Mouse (Mus musculus) lung, postnatal 25 days (tissue): ENCODE results near the gene Olfr1428.
"Not testable (repeated sequence)": the region's sequence is repeated elsewhere in the genome, so short reads cannot be mapped to it uniquely, and the experiment has no call there.

Experiments
- DNase-seq: peaks from one replicate; pipeline ENCODE4 v3.0.0; 2022; ENCODE audit warnings: low spot score

Gene Olfr1428

DNA sequence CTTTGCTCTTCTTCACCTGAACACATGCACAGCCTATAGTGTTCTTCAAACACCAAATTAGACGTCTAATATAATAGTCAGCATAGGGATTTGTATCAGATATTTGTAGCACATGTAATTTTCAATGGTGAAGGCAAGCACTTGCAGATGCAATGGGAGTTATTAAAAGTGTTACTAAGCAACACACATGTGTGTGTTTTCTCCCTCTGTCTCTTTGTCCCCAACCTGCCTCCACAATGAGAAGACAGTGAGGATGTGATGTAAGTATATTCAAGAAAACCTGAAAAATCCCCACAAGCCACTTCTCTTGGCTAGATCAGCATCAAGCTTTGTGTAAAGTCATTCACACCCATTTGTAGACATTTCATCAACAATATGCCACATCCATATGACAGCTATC is at the start of gene Olfr1428:
TSS of gene Olfr1428 (minus strand) at position 101 of the 400 bp plus-strand sequence.
- no peak for DNase-seq

GRCm38 (mm10) chr19:12145452-12145851 is 29.8 kb upstream of the Olfr1428 start:
- DNase-seq = no peak

DNA sequence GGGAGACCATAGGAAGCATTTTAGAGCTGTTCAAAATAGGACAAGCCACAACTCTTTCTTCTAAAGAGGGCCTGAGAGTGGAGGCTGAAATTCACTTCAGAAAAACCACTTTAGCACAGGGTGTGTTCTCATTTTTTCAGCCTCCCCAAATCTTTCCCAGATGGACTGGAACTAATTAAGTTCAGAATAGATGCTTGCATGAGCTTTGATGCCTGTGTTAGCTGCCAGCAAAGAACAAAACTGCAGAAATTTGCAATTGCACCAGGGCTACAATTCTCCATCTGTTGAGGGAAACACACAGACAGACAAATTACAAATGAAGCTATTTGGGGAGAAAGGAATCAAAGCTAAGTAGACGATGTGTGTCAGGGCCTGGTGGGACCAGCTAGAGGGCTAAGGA is 27.7 kb upstream of the Olfr1428 start:
- no peak for DNase-seq

DNA sequence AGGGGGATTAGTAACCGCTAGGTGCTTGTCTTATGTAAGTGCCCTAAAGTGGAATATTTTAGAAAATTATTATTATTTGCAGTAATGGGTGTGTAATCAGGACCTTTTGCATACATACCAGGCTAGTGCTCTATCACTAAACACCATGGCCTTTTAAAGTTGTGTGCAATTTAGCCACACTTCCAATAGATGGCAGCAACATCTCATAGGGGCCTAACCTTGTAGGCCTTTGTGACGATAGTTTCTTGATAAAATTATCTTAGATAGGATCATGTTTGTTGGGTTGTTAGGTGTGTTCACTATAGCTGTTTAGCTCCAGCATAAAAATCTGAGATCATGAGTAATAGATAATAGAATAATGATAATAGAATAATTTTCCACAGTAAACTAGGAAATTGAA is 18.6 kb upstream of the Olfr1428 start:
- peak; percentile 13 for DNase-seq

GRCm38 (mm10) chr19:12123103-12123502 is 7.4 kb upstream of the Olfr1428 start, which contains the start of gene Olfr76:
Olfr76 (minus strand) TSS chr19:12123203.
- DNase-seq = no peak

GRCm38 (mm10) chr19:12116464-12116863 is 767 bp upstream of the Olfr1428 start:
- no peak for DNase-seq

GRCm38 (mm10) chr19:12113807-12114206 is 1.9 kb downstream of the Olfr1428 start:
- DNase-seq = no peak

GRCm38 (mm10) chr19:12104541-12104940 is 11.2 kb downstream of the Olfr1428 start:
- DNase-seq = no peak

DNA sequence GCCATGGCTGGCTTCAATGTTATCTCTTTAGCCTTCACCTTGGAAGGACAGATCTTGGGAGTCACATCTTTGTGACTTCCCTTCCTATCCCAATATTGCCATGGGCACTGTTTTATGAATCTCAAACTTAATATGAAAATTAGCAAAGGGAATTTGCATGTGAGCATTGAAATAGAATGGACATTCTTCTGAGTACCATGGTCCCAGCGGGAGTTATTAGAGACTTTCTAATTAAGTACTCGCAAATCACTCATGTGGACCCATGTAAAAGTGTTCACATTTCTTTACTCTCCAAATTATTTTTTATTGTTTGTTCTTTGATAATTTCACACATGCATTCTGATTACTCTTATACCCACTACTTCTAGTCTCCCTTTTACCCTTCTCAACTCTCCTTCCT is 12.5 kb downstream of the Olfr1428 start, which contains the start of gene Olfr1427:
TSS of gene Olfr1427 (minus strand) at position 101 of the 400 bp plus-strand sequence.
- no peak for DNase-seq

- DNase-seq = no peak
Observed at GRCm38 (mm10) chr19:12091913-12092312, 23.8 kb downstream of the Olfr1428 start, which contains the start of gene Olfr1426. Olfr1426 (minus strand) TSS chr19:12092013.

GRCm38 (mm10) chr19:12077631-12078030 is 38.1 kb downstream of the Olfr1428 start, which contains the start of gene Olfr1425:
Olfr1425 (minus strand) TSS chr19:12077731.
- DNase-seq = not testable (repeated sequence)

GRCm38 (mm10) chr19:12069546-12069945 is 46.2 kb downstream of the Olfr1428 start:
- DNase-seq = not testable (repeated sequence)

- not testable (repeated sequence) for DNase-seq
Observed at GRCm38 (mm10) chr19:12067806-12068205, 47.9 kb downstream of the Olfr1428 start.

DNA sequence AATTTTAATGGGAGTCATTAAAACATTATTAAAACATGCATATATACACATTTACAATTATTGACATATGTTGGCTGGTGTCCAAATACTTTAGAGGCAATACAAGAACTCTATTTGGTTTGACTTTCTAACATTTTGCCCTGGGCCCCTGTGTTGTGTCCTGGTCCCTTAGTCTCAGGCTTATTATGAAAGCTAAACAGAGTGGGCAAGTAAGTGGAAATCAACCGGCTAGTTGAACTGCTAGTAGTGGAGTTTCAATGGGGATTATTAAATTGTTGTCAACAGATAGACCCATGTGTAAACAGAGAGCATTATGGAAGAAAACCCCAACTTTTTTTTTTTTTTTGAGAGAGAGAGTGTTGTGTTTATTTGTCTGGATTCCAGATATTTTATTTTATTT is 53.1 kb downstream of the Olfr1428 start, which contains the start of gene Olfr1424:
TSS of gene Olfr1424 (minus strand) at position 101 of the 400 bp plus-strand sequence.
- not testable (repeated sequence) for DNase-seq
